Mouse (Mus musculus): ENCODE results near the gene Ankrd50.

The Ankrd50 gene

GRCm38 (mm10) chr3:38484191-38485106 is at the start of gene Ankrd50:
Gene Ankrd50 (minus strand): TSS chr3:38484844.
- DNase-seq (ENCODE audit: low read depth, low spot score) = peak; percentile 99

GRCm38 (mm10) chr3:38534245-38534644 is 49.6 kb upstream of the Ankrd50 start:
- no peak for DNase-seq (ENCODE audit: low read depth, low spot score)

- DNase-seq (ENCODE audit: low read depth, low spot score) = no peak
Observed at GRCm38 (mm10) chr3:38520426-38520825, 35.8 kb upstream of the Ankrd50 start.

GRCm38 (mm10) chr3:38519971-38520370 is 35.3 kb upstream of the Ankrd50 start:
- no peak for DNase-seq (ENCODE audit: low read depth, low spot score)

GRCm38 (mm10) chr3:38503606-38504005 is 19.0 kb upstream of the Ankrd50 start:
- no peak for DNase-seq (ENCODE audit: low read depth, low spot score)

- no peak for DNase-seq (ENCODE audit: low read depth, low spot score)
Observed at GRCm38 (mm10) chr3:38502156-38502555, 17.5 kb upstream of the Ankrd50 start.

GRCm38 (mm10) chr3:38501739-38502138 is 17.1 kb upstream of the Ankrd50 start:
- DNase-seq (ENCODE audit: low read depth, low spot score) = no peak

- no peak for DNase-seq (ENCODE audit: low read depth, low spot score)
Observed at GRCm38 (mm10) chr3:38501316-38501715, 16.7 kb upstream of the Ankrd50 start.

- no peak for DNase-seq (ENCODE audit: low read depth, low spot score)
Observed at GRCm38 (mm10) chr3:38498561-38498960, 13.9 kb upstream of the Ankrd50 start.

GRCm38 (mm10) chr3:38496795-38497385 is 12.2 kb upstream of the Ankrd50 start:
- DNase-seq (ENCODE audit: low read depth, low spot score) = peak; percentile 58

- DNase-seq (ENCODE audit: low read depth, low spot score) = no peak
Observed at GRCm38 (mm10) chr3:38491702-38492101, 7.1 kb upstream of the Ankrd50 start.

- no peak for DNase-seq (ENCODE audit: low read depth, low spot score)
Observed at GRCm38 (mm10) chr3:38491236-38491635, 6.6 kb upstream of the Ankrd50 start.

GRCm38 (mm10) chr3:38490720-38491119 is 6.1 kb upstream of the Ankrd50 start:
- DNase-seq (ENCODE audit: low read depth, low spot score) = no peak

- DNase-seq (ENCODE audit: low read depth, low spot score) = no peak
Observed at GRCm38 (mm10) chr3:38485107-38485545, 482 bp upstream of the Ankrd50 start.

- DNase-seq (ENCODE audit: low read depth, low spot score) = peak; percentile 74
Observed at GRCm38 (mm10) chr3:38483551-38483950, 1.1 kb downstream of the Ankrd50 start.

GRCm38 (mm10) chr3:38482749-38483148 is 1.9 kb downstream of the Ankrd50 start:
- DNase-seq (ENCODE audit: low read depth, low spot score) = no peak

GRCm38 (mm10) chr3:38481106-38481505 is 3.5 kb downstream of the Ankrd50 start:
- no peak for DNase-seq (ENCODE audit: low read depth, low spot score)

- DNase-seq (ENCODE audit: low read depth, low spot score) = no peak
Observed at GRCm38 (mm10) chr3:38477936-38478335, 6.7 kb downstream of the Ankrd50 start.

GRCm38 (mm10) chr3:38475587-38475986 is 9.1 kb downstream of the Ankrd50 start:
- no peak for DNase-seq (ENCODE audit: low read depth, low spot score)

- DNase-seq (ENCODE audit: low read depth, low spot score) = no peak
Observed at GRCm38 (mm10) chr3:38473138-38473537, 11.5 kb downstream of the Ankrd50 start.

- DNase-seq (ENCODE audit: low read depth, low spot score) = no peak
Observed at GRCm38 (mm10) chr3:38471516-38471915, 13.1 kb downstream of the Ankrd50 start.

GRCm38 (mm10) chr3:38468131-38468530 is 16.5 kb downstream of the Ankrd50 start:
- no peak for DNase-seq (ENCODE audit: low read depth, low spot score)

- no peak for DNase-seq (ENCODE audit: low read depth, low spot score)
Observed at GRCm38 (mm10) chr3:38466880-38467405, 17.7 kb downstream of the Ankrd50 start.

All from CD4-positive helper T cell, adult 2 months (primary cell).